Mouse (Mus musculus): ENCODE results near the gene Mta2.

DNA sequence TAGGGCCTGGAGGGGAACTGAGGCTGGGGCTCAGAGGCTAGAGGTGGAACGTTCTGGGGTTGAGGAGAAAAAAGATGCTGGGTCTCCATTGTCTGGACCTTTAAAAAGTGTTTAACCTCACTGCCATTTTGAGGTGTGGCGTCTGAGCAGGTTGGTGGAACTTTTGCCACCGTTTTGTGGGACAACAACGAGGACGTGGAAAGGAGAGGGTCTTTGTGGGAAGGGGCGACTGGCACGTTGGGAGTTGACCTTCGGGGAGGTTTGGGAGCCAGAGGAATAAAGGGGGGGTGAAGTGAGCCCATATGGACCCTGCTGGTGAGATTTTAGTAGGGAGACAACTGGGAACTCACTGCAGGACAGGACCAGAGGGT lies 25.7 kb downstream of the Mta2 start:
- TF ChIP-seq CTCF (IDR thresholded peaks at IDR 0.05; ENCODE audit: low read depth, low read length) (no peak), POLR2A (IDR thresholded peaks at IDR 0.05; ENCODE audit: borderline replicate concordance, low read depth, low read length) (no peak)
